Mouse (Mus musculus): ENCODE measurements around the gene Zfp760. TPM values are rescaled to one million over a fixed set of nuclear protein-coding genes. Genes with fewer than 3 reads are reported as not detected.

The Zfp760 gene
- polyA plus RNA-seq (2012; rRNA removed) = 2.8 and 3.4 TPM in 2 replicates

DNA sequence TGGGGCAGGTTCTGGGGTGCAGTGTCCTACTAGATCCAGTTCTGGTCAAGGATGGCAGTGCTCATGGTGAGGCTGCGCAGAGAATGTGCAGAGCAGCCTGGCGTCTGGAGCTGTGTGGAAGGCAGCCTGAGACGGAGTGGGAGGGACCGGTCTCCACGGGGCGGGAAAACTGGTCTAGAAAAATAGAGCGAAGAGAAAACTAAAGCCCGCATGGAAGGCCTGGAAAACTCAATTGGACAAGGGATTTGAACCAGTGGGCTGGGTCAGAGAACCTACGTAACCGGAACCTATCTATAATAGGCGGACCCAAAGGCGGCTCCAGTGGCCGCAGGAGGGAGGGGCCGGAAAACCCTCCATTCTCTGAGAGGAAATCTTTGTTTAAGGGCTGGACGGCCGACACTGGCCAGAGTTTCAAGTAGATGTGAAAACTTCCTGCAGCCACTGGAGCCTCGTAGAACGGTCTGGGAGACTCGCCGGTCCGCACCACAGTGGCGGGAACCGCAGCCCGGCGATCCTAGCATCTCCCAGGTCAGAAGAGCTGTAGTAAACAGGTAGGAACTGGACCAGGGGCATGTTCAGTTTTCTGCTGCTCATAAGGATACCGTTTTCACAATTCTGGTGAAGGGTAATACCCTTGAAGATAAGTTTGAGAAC lies at the start of gene Zfp760:
Gene Zfp760 (plus strand): TSS at position 399 of the 654 bp plus-strand sequence.

DNA sequence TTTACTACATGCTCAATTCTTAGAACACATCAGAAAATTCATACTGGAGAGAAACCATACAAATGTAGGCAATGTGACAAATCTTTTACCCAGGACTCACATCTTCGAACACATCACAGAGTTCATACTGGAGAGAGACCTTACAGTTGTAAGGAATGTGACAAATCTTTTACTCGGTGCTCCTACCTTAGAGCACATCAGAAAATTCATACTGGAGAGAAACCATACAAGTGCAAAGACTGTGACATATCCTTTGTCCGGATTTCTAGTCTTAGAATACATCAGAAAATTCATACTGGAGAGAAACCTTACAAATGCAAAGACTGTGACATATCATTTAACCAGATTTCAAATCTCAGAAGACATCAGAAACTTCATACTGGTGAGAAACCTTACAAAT lies 16.0 kb upstream of the Zfp760 start, which contains the start of gene Gm10226:
Gene Gm10226 (plus strand): TSS at position 301 of the 400 bp plus-strand sequence.

DNA sequence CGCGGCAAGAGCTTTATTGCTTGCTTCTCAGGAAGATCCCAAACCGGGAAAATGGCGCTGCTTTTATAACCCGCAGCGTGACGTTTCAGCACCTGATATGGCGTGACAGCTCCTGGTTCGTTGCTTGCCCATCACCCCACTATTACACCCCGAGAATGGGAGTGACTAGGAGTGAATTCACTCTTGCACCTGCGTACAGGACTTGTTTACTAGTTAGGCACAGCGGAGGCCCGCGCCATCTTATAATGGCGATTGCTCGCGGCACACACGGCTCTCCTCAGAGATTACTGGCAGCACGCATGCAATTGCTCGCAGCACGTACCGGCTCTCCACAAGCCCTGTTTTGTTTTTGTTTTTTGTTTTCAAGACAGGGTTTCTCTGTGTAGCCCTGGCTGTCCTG lies 23.0 kb downstream of the Zfp760 start, which contains the start of gene Zfp229:
Gene Zfp229 (plus strand): TSS at position 301 of the 400 bp plus-strand sequence.

Other genes starting within 250 kb of the Zfp760 start
- 1.6 TPM in 2 replicates for gene Zfp53, start 218.7 kb upstream of the Zfp760 start, polyA plus RNA-seq (2012; rRNA removed)
- gene Zfp52, start 172.2 kb upstream of the Zfp760 start, polyA plus RNA-seq (2012; rRNA removed) = 0.53 and 0.56 TPM in 2 replicates
- 2.6 and 2.9 TPM in 2 replicates for gene Zfp948, start 140.7 kb upstream of the Zfp760 start, polyA plus RNA-seq (2012; rRNA removed)
- 0.88 and 0.94 TPM in 2 replicates for gene Zfp983, start 57.1 kb upstream of the Zfp760 start, polyA plus RNA-seq (2012; rRNA removed)
- 0.75 and 3.8 TPM in 2 replicates for gene Gm10226, start 15.9 kb upstream of the Zfp760 start, polyA plus RNA-seq (2012; rRNA removed)
- gene Zfp229, start 23.1 kb downstream of the Zfp760 start, polyA plus RNA-seq (2012; rRNA removed) = 1.0 TPM in 2 replicates
- gene Zfp820, start 138.0 kb downstream of the Zfp760 start, polyA plus RNA-seq (2012; rRNA removed) = 0.87 and 0.94 TPM in 2 replicates
- gene Zfp995, start 202.2 kb downstream of the Zfp760 start, polyA plus RNA-seq (2012; rRNA removed) = 1.1 TPM in 2 replicates